Mouse (Mus musculus): ENCODE results near the gene Atg10.

Atg10 gene

DNA sequence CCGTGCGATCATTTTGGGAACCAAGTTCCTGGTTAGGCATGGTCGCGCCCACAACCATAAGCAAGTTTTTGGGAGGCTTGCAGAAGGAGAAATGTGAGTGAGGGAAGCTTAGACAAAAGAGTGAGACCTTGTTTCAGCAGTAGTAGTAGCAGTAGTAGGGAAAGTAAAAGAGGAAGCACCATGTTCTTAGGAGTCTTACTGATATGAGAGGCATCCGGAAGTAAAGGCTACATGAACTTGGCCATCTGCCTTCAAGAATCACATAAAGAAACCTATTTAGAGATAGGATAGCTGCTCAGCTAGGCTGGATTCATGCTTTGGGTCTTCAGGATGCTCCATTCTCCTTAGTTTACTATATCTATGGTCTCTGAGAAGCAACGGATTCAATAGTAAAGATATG is 186.4 kb downstream of the Atg10 start:
- DNase-seq (ENCODE audit: low read depth, low spot score), result no peak

DNA sequence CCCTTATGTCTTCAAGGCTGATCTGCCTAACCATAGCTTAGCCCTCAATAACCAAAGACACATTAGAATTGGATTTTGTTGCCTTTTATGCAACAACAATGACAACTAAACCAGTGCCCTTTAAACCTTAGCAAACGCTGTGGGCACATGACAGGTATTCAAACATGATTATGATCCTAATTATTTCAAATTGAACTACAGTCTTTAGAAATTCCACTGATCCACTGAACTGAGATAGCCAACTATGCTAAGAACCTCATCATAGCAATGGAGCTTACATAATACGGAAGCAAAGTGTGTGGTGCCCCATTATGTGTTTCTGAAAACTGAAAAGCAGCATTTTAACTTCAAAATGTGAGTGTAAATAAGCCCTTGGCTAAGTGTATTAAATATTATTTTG is 191.9 kb downstream of the Atg10 start:
- no peak for DNase-seq (ENCODE audit: low read depth, low spot score)

DNA sequence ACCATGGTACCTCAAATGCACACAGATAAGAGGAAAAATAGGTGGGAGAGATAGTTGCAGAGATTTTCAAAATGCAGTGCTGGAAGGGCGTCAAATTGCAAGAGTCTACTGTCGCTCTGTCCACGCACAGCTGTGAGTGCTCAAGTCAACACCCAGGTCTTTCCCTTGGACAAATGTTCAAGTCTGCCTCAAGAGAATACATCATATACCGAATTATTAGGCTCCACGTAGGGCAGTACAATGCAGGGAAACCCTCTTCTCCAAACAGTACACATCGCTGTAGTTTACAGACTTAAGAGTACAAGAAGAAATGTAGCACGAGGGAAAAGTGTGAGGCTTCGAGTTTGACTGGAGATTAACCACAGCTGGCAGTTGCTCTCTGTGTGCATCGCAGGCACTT is 200.3 kb downstream of the Atg10 start:
- no peak for DNase-seq (ENCODE audit: low read depth, low spot score)

DNA sequence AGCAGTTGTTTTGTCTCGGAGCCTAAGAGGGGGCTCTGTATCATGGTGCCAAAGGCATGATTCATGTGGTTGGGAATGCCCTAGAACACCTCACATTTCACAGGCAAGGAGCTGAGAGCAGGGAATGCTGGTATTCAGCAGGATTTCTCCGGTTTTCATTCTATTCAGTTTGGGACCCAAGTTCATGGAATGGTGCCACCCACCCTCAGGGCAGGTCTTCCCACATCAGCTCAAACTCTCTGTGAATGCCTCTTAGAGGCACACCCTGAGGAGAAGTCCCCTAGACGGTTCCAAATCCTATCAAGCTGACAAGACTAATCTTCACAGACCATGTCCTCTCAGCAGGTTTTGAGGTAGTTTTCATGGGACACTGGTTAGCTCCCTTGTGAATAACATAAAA is 211.9 kb downstream of the Atg10 start:
- no peak for DNase-seq (ENCODE audit: low read depth, low spot score)

DNA sequence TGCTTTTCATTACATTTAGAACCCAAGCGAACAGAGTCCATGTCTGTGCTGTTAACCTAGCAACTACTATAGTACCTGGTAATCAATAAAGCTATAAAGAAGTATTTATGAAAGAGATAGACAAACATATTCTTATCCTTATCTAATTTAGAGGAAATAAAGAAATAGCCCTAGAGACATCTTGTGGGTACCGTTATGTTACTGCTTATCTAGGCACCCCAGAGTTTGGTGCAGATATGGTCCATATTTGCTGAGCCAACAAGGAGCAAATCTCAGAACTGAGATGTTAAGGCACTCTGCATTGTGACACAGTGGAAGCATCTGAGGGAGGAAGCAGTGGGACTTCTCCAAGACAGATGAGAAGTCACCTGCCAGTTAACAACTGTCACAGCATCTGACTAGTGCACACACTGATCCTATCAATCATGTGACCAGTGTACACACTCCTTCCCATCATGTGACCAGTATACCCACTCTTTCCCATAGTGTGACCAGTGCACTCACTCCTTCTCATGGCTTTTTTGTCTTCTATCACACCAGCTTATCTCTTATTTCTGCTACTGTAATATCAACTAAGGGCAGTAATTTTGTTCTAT is 228.6 kb downstream of the Atg10 start:
- DNase-seq (ENCODE audit: low read depth, low spot score), result no peak

DNA sequence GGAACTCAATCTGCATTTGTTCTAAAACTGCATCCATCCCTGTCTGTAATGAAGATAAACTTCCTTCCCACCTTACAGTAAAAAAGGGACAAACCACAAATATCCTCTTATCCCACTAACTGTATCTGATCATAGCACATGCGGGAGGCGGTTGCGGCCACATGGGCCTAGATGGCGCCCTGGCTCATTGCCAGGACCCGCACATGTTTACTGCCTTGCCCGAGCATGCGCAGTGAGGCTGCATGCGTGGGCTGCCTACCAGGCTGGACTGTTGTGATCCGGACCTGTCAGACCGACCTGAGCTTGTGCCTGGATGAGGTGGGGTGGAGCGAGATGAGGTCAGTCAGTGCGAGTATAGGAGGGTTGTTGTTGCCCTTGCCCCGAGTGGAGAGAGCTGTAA is 230.2 kb downstream of the Atg10 start:
- DNase-seq (ENCODE audit: low read depth, low spot score), result no peak

DNA sequence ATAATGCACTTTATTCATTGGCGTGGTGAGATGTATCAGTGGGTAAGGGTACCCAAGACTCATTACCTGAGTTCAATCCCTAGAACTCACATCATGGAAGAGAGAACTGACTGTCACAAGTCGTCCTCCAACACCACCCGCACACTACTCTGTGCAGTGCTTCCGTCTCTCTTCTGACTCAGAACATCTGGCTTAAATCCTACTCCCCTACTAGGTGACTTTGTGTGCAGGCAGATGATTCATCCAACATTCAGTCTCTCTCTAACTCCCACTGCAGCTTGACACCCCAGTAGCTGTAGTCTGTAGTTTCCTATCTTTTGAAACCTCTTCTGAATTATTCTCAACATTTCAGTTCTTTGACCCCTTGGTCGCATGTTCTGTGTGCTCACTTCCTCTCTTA is 230.8 kb downstream of the Atg10 start:
- peak; percentile 68 for DNase-seq (ENCODE audit: low read depth, low spot score)

DNA sequence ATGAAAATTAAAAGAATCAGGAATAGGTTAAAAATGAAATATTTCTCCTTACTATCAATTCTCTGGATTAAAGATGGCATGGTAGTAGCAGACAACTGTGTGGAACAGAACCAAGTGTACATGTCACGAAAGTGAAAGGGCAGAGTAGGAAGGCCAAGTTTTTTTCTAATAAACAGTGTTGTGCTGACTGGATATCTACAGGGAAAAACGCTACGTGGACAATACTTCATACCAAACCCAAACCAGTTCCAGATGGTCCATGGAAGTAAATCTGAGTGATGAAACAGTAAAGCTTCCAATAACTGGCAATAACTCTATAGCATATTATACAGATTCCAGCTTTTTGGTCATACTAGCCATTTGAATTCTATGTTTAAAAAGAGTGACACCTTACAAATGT is 235.5 kb downstream of the Atg10 start:
- DNase-seq (ENCODE audit: low read depth, low spot score), result no peak

DNA sequence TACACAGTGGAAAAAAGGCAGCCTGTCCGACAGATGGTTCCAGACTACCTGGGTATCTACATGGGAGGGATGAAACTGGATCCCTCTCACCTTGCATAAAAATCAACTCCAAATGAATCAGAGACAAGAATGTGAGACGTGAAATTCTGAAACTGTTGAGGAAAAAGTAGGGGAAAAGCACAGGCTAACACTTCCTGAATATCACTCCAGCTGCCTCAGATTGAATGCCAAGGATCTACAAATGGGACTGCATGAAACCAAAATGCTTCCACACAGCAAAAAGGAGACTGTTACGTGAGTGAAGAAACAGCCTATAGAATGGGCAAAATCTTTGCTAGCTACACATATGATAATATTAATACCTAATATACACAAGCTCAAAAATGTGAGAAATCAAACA is 238.4 kb downstream of the Atg10 start:
- DNase-seq (ENCODE audit: low read depth, low spot score), result no peak

DNA sequence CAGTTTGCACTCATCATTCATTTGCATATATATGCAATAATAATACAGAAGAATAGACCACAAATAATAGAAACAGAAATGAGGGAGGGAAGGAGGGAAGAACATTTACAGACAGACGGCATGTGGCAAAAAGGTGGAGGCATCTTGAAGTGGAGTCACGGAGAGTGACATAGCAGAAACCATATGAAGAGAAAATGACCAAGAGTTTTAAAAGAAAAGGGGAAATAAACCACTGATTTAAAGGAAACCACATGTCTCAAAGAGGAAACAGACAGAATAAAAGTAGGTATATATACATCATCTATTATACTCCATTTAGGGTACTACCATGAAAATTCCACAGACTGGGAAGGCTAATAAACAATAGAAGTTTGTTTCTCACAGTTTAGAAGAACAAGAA is 239.7 kb downstream of the Atg10 start:
- DNase-seq (ENCODE audit: low read depth, low spot score), result no peak

DNA sequence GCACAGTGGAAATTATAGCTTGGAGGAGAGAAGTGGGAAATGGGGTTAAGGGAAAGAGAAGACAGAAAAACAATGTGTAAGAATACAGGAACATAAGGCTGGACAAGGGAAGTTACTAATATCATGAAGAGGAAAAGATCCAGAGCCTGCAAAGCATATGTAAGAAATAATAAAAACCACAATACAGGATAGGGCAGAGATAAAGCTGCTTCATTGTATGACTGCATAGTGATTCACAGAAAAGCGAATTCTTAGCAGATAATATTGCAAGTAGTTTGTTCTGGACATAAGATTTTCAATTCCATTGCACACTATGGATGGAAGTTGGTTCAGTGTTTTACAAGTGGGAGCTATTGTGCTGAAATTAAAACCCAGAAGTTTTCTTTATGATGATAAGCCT is 242.0 kb downstream of the Atg10 start:
- DNase-seq (ENCODE audit: low read depth, low spot score), result no peak

DNA sequence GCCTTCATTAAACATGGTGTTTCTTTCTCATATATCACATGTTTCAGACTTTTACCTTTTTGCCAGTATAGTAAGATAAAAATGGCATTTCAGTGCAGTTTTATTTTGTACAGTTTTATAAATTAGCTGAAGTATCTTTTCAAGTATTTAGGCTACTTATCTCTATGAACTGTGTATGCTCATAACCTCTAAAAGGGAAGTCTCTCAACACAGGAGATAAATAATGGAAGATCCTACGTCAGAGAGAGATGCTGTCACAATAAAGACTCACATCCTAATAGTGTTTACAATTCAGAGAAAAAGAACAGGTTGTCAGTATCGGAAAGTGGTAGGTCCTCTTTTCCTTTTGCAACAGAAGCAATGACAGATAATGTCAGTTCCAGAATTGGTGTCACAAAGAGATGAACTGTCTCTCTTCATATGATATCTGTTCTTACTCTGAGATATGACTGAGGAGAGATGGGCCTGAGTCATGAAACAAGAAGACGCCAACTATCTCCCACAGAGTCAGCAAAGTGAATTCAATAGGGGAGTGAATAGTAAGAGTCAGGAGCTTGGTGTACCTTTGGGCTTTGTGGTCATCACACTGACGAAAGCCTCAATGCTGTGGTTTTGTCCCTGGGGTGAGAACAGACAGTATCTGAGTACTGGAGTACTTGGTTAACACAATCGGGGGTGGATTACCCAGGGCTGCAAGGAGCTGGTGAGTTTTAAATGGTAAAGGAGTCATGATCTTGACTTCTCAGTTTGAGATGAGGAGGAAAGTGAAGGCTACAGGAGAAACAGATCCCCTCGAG is 242.7 kb downstream of the Atg10 start:
- no peak for DNase-seq (ENCODE audit: low read depth, low spot score)

DNA sequence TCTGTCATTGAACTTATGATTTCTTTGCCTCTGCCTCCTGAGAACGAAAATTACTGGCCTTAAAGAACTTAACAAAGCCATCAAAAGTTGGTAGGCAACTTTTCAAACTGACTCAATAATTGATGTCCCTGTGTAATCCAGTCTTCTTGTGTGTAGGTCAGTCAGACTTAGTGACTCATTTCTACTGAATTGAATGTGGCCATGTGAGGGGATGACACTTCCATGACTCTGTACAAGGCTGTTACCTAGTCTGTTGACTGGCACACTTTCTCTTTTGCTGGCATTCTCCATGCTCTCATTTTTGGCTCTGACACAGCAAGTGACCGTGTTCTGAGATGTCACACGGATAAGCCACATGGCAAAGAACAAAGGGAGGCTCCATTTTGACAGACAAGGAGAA is 246.7 kb downstream of the Atg10 start:
- DNase-seq (ENCODE audit: low read depth, low spot score), result no peak

DNA sequence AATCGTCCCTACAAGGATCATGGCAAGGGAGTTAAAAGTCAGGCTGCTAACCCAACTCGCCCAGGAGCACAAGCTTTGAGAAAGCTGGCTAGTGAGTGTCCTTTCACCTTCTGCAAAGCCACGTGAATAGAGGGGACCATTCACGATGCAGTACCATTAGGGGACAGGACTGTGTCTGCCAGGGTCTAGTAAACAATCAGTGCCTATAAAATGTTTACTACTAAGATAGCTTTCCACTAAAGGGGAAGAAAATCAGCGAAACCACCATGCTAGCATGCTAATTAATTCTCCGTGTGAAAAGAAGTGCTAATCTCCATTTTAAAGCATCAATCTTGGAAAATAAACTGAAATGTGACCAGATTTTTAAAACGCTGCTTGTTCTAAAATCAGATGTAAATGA is 250.4 kb downstream of the Atg10 start:
- no peak for DNase-seq (ENCODE audit: low read depth, low spot score)

DNA sequence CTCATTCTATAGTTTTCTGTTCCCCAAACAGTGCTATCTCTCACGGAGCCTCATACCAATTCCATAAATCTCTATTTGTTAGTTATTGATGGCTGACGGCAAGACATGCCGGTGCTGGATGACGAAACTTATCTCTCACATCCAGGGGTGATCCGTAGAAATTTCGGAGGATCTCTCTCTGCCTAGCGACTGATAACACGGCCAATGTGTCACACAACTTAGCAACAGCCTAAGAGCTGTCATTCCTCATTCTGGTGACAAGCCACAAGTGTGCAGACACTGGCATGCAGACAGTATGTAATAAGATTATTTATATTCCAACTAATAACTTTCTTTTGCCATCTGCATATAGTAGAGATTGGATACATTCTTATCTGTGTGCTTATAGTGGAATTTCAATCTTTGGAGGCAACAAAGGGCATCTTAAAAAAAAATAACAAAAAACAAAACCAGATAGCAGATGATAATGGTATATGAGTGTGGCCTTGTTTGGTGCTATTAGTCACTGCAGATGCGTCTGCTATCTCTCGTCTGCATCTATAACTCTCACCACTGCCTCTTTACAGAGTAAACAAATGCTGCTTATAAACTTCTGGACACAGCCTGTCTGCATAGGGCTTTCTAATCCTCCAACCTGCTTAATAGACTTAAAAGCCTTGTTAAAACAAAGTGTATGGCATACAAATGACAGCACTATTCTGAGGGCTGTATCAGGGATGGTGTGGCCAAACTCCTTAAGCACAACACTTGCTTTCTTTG is 253.3 kb downstream of the Atg10 start:
- DNase-seq (ENCODE audit: low read depth, low spot score), result no peak

DNA sequence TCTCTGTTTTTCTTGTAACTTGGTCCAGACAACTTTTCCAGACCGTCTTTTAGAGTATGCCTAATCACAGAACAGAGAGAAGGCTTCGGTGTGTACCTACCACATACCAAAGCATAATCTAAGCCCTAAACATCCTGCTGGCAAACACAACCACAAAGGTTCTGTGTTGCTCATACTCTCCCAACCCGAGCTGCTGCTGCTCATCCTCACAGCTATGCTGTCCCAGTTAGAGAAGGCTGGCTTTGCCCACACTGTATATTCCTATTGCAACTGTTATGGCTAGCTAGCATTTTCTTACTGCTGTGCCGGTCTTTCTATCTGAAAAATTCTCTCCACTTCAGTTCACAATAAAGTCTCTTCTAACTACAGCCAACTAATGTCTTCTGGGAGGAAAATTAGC is 254.8 kb downstream of the Atg10 start:
- no peak for DNase-seq (ENCODE audit: low read depth, low spot score)

DNA sequence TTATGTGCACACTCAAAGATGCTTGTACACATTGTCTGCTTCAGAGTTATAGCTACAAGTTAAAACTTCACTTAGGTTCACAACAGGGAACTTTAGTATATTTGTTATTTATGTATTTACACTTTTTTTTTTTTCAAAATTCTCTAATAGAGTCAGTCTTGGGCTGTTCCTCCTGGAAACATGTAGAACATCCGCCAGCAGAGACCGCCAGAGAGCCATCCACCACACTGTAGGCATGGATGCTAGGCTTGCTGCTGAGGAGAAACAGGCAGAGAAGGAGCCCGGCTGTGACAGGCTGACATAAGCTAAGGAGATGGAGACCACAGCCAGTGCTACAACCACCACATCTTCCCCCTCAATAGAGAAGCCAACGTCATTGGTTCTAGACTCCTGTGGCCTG is 256.3 kb downstream of the Atg10 start:
- DNase-seq (ENCODE audit: low read depth, low spot score), result peak; percentile 50

DNA sequence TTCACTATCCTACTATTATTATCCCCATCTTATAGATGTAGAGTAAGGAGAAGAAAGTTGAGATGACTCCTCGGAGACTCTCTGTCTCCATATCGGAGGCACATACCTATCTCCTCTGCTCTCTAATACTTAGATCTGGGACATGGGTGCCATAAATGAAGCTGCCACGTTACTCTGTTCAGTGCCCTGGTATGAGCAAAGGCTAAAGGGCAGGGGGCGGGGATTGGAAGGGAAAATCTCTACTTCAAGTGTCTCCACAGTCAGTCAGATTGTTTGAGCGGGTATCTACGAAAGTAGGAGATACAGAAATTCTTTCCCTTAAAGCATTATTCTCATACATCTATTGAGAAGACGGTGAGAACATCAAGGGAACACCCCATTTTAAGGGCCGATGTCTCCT is 257.8 kb downstream of the Atg10 start:
- DNase-seq (ENCODE audit: low read depth, low spot score), result no peak

DNA sequence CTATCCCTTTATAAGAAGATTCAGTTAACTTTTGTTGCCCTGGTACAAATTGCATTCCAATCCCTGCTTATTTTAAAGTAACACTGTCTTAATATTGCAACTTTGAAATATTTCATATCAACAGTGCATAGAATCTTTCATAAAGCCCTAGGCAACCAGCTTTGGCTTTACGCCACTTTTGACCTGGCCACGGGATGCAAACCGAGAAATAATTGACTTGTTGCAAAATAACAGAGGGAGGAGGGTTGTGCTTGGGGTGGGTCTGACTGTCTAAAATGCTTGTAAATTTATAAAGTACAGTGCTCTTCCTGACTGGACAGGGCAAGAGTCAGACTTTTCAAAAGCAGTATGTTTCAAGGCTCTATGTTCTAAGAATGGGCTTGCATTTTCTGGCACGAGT is 259.3 kb downstream of the Atg10 start:
- DNase-seq (ENCODE audit: low read depth, low spot score), result no peak

DNA sequence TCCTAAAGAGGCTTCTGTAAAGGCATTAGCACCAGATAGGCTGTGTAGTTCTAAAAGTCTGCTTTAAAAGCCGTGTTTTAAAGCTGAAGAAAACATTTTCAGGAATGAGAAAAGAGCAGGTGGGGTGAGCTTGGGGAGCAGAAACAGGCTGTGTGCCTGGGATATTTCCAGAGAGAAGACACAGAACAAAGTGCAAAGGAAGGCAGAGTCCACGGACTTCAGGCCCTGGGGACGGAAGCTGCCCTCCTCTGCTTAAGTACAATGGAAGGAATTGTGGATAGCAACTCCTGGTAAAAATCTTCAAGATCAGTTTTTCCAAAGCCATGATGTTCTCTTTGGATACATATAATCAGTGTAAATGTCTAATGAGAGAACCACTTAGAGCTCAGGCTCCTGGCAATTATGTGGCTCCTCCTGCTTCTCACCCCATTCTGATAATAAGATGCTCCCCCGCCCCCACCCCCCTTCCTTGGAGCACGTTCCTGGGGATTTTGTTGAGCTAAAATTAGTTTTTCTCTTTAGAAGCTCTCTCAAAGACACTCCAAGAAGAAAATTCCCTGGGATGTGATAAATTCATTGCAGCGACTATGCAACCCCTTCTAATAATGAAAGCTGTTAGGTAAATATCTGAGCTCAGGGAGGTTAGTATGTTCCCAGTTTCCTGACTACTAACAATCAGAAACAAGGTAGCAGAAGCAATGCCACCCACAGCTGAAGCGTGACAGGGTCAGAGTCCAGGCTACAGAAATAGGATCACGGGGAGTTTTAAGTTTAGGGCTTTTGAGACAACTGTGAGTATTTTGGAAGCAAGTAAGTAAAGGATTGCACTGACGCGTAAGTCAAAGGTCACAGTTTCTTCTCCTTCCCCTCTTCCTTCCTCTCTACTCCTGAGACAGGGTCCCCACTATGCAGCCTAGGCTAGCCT is 260.7 kb downstream of the Atg10 start:
- no peak for DNase-seq (ENCODE audit: low read depth, low spot score)

DNA sequence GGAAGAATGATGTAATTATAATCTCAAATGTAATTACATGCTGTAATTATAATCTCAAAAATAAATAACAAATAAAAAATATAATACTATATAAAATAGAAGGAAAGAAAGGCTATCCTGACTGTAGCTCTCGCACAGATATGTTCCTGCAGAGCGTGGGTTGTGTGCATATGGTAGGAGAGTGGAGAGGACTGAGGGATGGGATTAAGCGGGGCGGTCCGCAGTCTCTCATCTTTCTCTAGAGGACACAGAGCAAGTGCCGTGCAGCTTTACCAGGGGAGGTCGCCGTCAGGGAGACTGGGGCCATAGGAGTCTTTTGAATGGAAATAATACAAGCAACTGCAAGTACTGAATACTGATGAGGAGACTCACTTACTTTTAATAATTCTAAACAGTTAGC is 263.2 kb downstream of the Atg10 start:
- DNase-seq (ENCODE audit: low read depth, low spot score), result no peak

DNA sequence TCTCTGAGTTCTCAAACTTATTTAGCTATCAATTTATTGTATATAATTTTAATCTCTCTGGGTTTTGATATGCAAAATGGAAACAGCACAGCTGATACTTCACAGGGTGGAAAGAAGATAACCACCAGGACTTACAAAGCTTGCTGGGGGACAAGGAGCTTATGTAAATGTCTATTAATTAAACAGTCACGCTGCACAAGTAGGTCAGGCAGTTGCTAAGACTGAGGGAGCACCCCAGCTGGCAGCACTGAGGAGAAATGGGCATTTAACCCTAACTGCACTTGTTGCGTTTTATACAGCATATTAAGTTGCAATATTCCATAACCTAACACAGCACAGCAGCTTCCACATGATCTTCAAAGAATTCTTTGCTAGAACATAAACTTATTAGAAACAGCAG is 264.9 kb downstream of the Atg10 start:
- no peak for DNase-seq (ENCODE audit: low read depth, low spot score)

Measured in telencephalon, adult 2 months (tissue).